Mouse (Mus musculus): ENCODE measurements around the gene Hist2h3c1.
"Not testable (repeated sequence)": the region's sequence is repeated elsewhere in the genome, so short reads cannot be mapped to it uniquely, and the experiment has no call there.

GRCm38 (mm10) chr3:96245003-96245886 is 1.2 kb upstream of the Hist2h3c1 start, which contains the start of gene Hist2h2aa1:
- TF ChIP-seq CTCF, POLR2A (IDR thresholded peaks at IDR 0.05; ENCODE audit: insufficient read depth, low read depth, low read length): not testable (repeated sequence)

Measured in olfactory bulb, adult 2 months (tissue).